Mouse (Mus musculus) CH12F3 (cell line): ENCODE results near the gene Gm20911.
"Not testable (repeated sequence)": the region's sequence is repeated elsewhere in the genome, so short reads cannot be mapped to it uniquely, and the experiment has no call there.

Source experiments
- in situ Hi-C: fragments of 300-500 bp; cut with MboI; formaldehyde crosslinking; loops from 2 replicates; pipeline ENCODE4 v1.14.3; 2020; ENCODE audit warnings: low sequenced_read_pairs

Gene Gm20911

GRCm38 (mm10) chrY:81457707-81458106, at the start of gene Gm20911:
Gene Gm20911 (plus strand): TSS chrY:81458007.
- in situ Hi-C loops: not testable (repeated sequence)
